Mouse (Mus musculus): ENCODE results near the gene Cgref1. TPM values are rescaled to one million over a fixed set of nuclear protein-coding genes. Genes with fewer than 3 reads are reported as not detected.

The Cgref1 gene
- total RNA-seq, 4 experiments from 2014 or later: 13.8 to 19.2 (median 18.8) TPM

DNA sequence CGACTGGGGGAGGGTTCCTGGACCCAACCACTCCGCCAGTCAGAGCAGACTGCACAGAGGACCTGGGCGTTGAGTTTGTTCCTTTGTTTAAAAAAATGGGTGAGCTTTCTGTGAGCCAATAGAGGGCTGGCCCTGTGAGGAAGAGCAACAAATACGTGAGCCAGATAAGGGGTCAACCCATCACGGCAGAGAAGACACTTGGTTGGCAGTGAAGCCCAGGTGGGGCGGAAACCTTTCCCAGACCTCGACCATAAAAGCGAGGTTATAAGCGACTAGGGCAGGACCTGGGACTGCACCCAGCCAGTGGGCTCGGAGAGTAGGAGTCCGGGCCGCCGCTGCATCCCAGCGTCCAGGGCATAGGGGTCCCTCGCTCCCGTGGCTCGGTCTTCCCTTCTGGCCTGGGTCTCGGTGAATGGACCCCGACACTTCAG, 58.0 kb downstream of the Cgref1 start:
- DNase-seq (ENCODE audit: low spot score in 2 of 2): no peak

DNA sequence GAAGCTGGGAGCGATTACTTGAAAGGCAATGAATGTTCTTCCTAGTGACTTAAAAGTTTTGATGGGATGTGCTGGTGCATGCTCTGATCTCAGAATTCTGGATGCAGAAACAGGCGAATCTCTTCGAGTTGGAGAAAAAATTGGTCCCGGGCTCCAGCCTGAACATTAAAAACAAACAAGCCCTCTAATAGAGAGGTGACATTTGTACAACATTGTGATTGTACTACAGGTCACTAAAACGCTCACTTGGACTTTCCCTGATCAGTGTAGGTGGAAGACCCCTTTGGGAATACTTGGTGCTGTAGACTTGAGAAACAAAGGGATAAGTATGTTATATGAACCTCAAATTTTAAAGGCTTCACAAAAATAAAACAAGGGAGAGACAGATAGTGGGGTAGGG, 58.7 kb downstream of the Cgref1 start:
- no peak for DNase-seq (ENCODE audit: low spot score in 2 of 2)

DNA sequence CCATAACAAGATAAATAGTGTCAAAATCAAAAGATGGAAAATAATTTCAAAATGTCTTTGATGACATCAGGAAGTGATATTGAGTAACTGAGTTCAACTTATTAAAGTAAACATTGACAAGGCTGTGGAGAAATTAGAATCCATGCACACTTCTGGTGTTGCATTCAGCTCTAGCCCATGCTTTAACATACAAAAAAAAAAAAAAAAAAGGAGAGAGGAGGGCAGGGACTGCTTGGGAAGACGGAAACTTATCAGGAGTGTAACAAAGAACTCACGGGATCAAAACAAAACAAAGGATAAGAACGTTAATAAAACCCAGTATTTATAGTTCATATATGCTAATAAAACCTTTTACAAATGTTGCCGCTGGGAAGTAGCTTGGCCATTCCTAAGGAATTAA, 59.2 kb downstream of the Cgref1 start:
- DNase-seq (ENCODE audit: low spot score in 2 of 2): no peak

Other genes with a start within 250 kb of the Cgref1 start
- 10 to 100 TPM; 23.6 to 33.6 (median 30.8) TPM for gene Dpysl5, start 234.0 kb downstream of the Cgref1 start, total RNA-seq (2022)
- 100 to 1,000 TPM; 225 to 231 (median 227) TPM for gene Mapre3, start 130.9 kb downstream of the Cgref1 start, total RNA-seq (2022)
- gene Tmem214, start 77.6 kb downstream of the Cgref1 start, total RNA-seq (2022): 10 to 100 TPM; 54.0 to 81.0 (median 67.7) TPM
- gene Agbl5, start 56.9 kb downstream of the Cgref1 start, total RNA-seq (2022): 10 to 100 TPM; 14.4 to 19.3 (median 16.2) TPM
- 100 to 1,000 TPM in 1 of 4 experiments, 10 to 100 TPM in 3; 78.4 to 104 (median 90.6) TPM for gene Ost4, start 37.8 kb downstream of the Cgref1 start, total RNA-seq (2022)
- 1 to 10 TPM; 2.1 to 3.1 (median 2.6) TPM for gene Emilin1, start 32.2 kb downstream of the Cgref1 start, total RNA-seq (2022)
- gene Khk, start 24.2 kb downstream of the Cgref1 start, total RNA-seq (2022): 10 to 100 TPM; 13.2 to 23.8 (median 16.8) TPM
- gene Preb, start 14.8 kb upstream of the Cgref1 start, total RNA-seq (2022): 100 to 1,000 TPM; 118 to 148 (median 139) TPM
- gene Tcf23, start 23.1 kb upstream of the Cgref1 start, total RNA-seq (2022): under 1 TPM; 0.14 to 0.28 (median 0.22) TPM
- gene Atraid, start 102.7 kb upstream of the Cgref1 start, total RNA-seq (2022): 10 to 100 TPM; 69.8 to 92.2 (median 78.6) TPM
- gene Slc5a6, start 103.3 kb upstream of the Cgref1 start, total RNA-seq (2022): 10 to 100 TPM; 15.8 to 21.3 (median 18.6) TPM
- gene Cad, start 109.2 kb upstream of the Cgref1 start, total RNA-seq (2022): 10 to 100 TPM; 18.2 to 20.4 (median 19.2) TPM
- gene Dnajc5g, start 160.7 kb upstream of the Cgref1 start, total RNA-seq (2022): not detected
- 10 to 100 TPM; 65.2 to 81.6 (median 76.8) TPM for gene Slc30a3, start 162.6 kb upstream of the Cgref1 start, total RNA-seq (2022)
- not detected for gene Trim54, start 171.1 kb upstream of the Cgref1 start, total RNA-seq (2022)
- not detected for gene Ucn, start 193.2 kb upstream of the Cgref1 start, total RNA-seq (2022)
- 10 to 100 TPM; 53.4 to 61.1 (median 59.8) TPM for gene Mpv17, start 208.7 kb upstream of the Cgref1 start, total RNA-seq (2022)
- 1 to 10 TPM; 1.3 to 4.9 (median 3.1) TPM for gene Gm29609, start 234.3 kb upstream of the Cgref1 start, total RNA-seq (2022)
- 10 to 100 TPM; 63.0 to 87.0 (median 67.8) TPM for gene Gtf3c2, start 234.6 kb upstream of the Cgref1 start, total RNA-seq (2022)
- gene Snx17, start 247.6 kb upstream of the Cgref1 start, total RNA-seq (2022): 10 to 100 TPM; 72.0 to 88.3 (median 81.7) TPM
- 10 to 100 TPM; 34.9 to 45.0 (median 41.7) TPM for gene Eif2b4, start 247.8 kb upstream of the Cgref1 start, total RNA-seq (2022)